Mouse (Mus musculus) thymus, postnatal 25 days (tissue): ENCODE measurements around the gene Cdk1.
"Not testable (repeated sequence)": the region's sequence is repeated elsewhere in the genome, so short reads cannot be mapped to it uniquely, and the experiment has no call there.

ENCODE experiments used
- DNase-seq: peaks from one replicate; pipeline ENCODE4 v3.0.0; 2022

Cdk1 gene

GRCm38 (mm10) chr10:69352212-69353085 is at the start of gene Cdk1:
Cdk1 (minus strand) TSS chr10:69352938.
- peak; percentile 94 for DNase-seq

GRCm38 (mm10) chr10:69399814-69400385 is 47.2 kb upstream of the Cdk1 start:
- DNase-seq, result no peak

GRCm38 (mm10) chr10:69398763-69399590 is 46.2 kb upstream of the Cdk1 start, which contains the start of gene Ank3:
Ank3 (plus strand) TSS chr10:69398773.
- peak; percentile 14 for DNase-seq

- no peak for DNase-seq
These were observed 45.5 kb upstream of the Cdk1 start for GRCm38 (mm10) chr10:69398197-69398762.

GRCm38 (mm10) chr10:69389511-69389910 is 36.8 kb upstream of the Cdk1 start:
- no peak for DNase-seq

GRCm38 (mm10) chr10:69386767-69387166 is 34.0 kb upstream of the Cdk1 start:
- DNase-seq, result no peak

GRCm38 (mm10) chr10:69385136-69385535 is 32.4 kb upstream of the Cdk1 start:
- DNase-seq, result no peak

GRCm38 (mm10) chr10:69384640-69385039 is 31.9 kb upstream of the Cdk1 start:
- no peak for DNase-seq

GRCm38 (mm10) chr10:69383186-69383585 is 30.4 kb upstream of the Cdk1 start:
- no peak for DNase-seq

- DNase-seq, result no peak
These were observed 22.4 kb upstream of the Cdk1 start for GRCm38 (mm10) chr10:69375154-69375553.

- no peak for DNase-seq
These were observed 21.2 kb upstream of the Cdk1 start for GRCm38 (mm10) chr10:69373796-69374550.

- DNase-seq, result no peak
These were observed 19.3 kb upstream of the Cdk1 start for GRCm38 (mm10) chr10:69372061-69372460.

- DNase-seq, result peak; percentile 13
These were observed 18.7 kb upstream of the Cdk1 start for GRCm38 (mm10) chr10:69371441-69371840.

GRCm38 (mm10) chr10:69369321-69369720 is 16.6 kb upstream of the Cdk1 start:
- DNase-seq, result no peak

GRCm38 (mm10) chr10:69366877-69367387 is 14.2 kb upstream of the Cdk1 start:
- DNase-seq, result no peak

GRCm38 (mm10) chr10:69366208-69366607 is 13.5 kb upstream of the Cdk1 start:
- no peak for DNase-seq

GRCm38 (mm10) chr10:69359666-69360065 is 6.9 kb upstream of the Cdk1 start:
- DNase-seq, result no peak

- not testable (repeated sequence) for DNase-seq
These were observed 345 bp upstream of the Cdk1 start for GRCm38 (mm10) chr10:69353086-69353479.

- no peak for DNase-seq
These were observed 911 bp downstream of the Cdk1 start for GRCm38 (mm10) chr10:69351842-69352211.

GRCm38 (mm10) chr10:69351071-69351841 is 1.5 kb downstream of the Cdk1 start:
- DNase-seq, result peak; percentile 16

GRCm38 (mm10) chr10:69348206-69348605 is 4.5 kb downstream of the Cdk1 start:
- no peak for DNase-seq
